Mouse (Mus musculus): ENCODE data around the gene Mrgprb8. TPM values are rescaled to one million over a fixed set of nuclear protein-coding genes. Genes with fewer than 3 reads are reported as not detected.
"Not testable (repeated sequence)": the region's sequence is repeated elsewhere in the genome, so short reads cannot be mapped to it uniquely, and the experiment has no call there.

Gene Mrgprb8
- polyA plus RNA-seq (2015; fragmentation: Nextera tagmentation; extraction: Ambion mirVana): not detected in 2 replicates

DNA sequence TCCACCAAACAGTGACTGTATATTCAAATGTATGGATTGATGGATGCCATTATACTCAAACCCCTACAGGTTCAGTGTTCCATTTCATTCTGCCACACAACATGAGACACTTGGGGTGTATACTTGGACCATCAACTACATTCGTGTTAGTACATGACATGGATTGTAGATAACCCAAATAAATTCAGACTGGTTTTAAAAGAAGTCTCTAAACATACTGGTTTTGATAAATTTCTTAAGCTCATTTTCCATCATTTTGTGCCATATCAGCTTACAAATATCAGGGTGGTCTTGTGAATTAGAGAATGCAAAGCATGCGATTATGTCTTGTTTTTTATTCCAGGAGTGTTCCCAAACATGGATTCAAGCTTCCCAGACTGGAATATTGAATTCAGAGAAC lies at the start of gene Mrgprb8:
TSS of gene Mrgprb8 (plus strand) at position 301 of the 400 bp plus-strand sequence.
- Histone ChIP-seq H3K4me2 (replicated peaks; ENCODE audit: low read depth, low read length) (no peak within 1 kb of the TSS), H3K4me3 (ENCODE audit: low read depth, low read length) (no peak within 1 kb of the TSS), H3K9ac (replicated peaks; ENCODE audit: low read depth) (no peak within 1 kb of the TSS), H3K36me3 (ENCODE audit: insufficient read depth, low read length) (no peaks in the 10 kb centered on the region), H3K4me1 (ENCODE audit: insufficient read depth, low read depth, low read length) (no peaks in the 10 kb centered on the region), H3K9me3 (ENCODE audit: low read length) (no peaks in the 10 kb centered on the region), H3K27ac (ENCODE audit: low read length) (no peak within 1 kb of the TSS), H3K27me3 (replicated peaks; ENCODE audit: insufficient read depth, low read length) (no peaks in the 10 kb centered on the region)
- DNase-seq (ENCODE audit: low spot score) (no peak), ATAC-seq (no peak)
- WGBS: 62% methylated on average over 2 of the region's 2 CpGs
- TF ChIP-seq EP300 (IDR thresholded peaks at IDR 0.05) (no peak), CTCF (IDR thresholded peaks at IDR 0.05) (no peak)

DNA sequence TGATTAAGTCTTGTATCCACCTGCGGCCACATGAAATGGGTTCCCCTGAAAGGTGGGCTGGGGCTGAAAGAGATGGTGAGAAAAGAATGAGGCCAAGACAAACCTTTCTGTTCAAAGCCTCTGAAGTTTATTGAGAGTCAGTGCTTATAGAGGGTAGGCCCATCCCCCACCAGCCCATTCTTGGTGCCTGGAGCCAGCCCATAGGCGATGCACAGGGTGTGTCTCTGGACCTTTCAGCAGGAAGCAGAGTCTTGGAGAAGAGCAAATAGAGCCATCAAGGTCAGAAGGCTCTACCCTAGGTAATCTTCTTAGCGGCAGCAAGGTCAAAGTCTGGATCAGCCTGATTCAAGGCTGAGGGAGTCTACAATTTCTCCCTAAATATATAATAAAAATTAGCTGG lies 47.6 kb downstream of the Mrgprb8 start:
- ATAC-seq; H3K9ac ChIP-seq (replicated peaks; ENCODE audit: low read depth); H3K9me3 ChIP-seq (ENCODE audit: low read length); H3K4me3 ChIP-seq (ENCODE audit: low read depth, low read length); H3K27me3 ChIP-seq (replicated peaks; ENCODE audit: insufficient read depth, low read length); H3K4me2 ChIP-seq (replicated peaks; ENCODE audit: low read depth, low read length); H3K27ac ChIP-seq (ENCODE audit: low read length); H3K36me3 ChIP-seq (ENCODE audit: insufficient read depth, low read length); DNase-seq (ENCODE audit: low spot score); H3K4me1 ChIP-seq (ENCODE audit: insufficient read depth, low read depth, low read length): not testable (repeated sequence)
- 71% methylated on average over 3 of the region's 3 CpGs for WGBS

DNA sequence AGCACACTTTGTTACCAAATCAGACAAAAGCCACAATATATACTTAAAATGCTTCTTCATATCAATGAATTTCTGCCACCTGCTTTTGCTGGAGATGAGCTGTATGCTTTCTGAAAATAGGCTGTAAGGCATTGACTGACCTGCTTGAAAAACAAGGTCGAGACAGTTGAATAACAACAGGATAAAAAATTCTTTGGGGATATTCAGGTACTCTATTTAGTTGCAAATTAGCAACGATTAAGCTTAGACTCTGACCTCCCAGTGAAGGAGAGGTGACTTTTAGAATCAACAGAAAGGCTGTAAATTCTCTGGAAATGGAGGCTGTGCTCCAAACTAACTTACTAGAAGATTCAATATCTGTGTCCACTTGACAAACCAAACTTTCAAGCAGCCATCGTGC lies 48.3 kb downstream of the Mrgprb8 start:
- Histone ChIP-seq H3K36me3 (ENCODE audit: insufficient read depth, low read length) (no peaks in the 10 kb centered on the region), H3K4me1 (ENCODE audit: insufficient read depth, low read depth, low read length) (no peaks in the 10 kb centered on the region), H3K4me2 (replicated peaks; ENCODE audit: low read depth, low read length) (no peak overlapping the region), H3K27ac (ENCODE audit: low read length) (no peak overlapping the region), H3K9ac (replicated peaks; ENCODE audit: low read depth) (no peak overlapping the region), H3K27me3 (replicated peaks; ENCODE audit: insufficient read depth, low read length) (no peaks in the 10 kb centered on the region), H3K4me3 (ENCODE audit: low read depth, low read length) (no peak overlapping the region), H3K9me3 (ENCODE audit: low read length) (no peaks in the 10 kb centered on the region)
- ATAC-seq (no peak), DNase-seq (ENCODE audit: low spot score) (no peak)
- 35% methylated on average over 3 of the region's 3 CpGs for WGBS
- TF ChIP-seq CTCF (IDR thresholded peaks at IDR 0.05): no peak
- TF ChIP-seq EP300 (IDR thresholded peaks at IDR 0.05): no peak

Other genes starting within 250 kb of the Mrgprb8 start
- not detected in 2 replicates for gene Mrgprb5, start 219.5 kb upstream of the Mrgprb8 start, polyA plus RNA-seq (2015; fragmentation: Nextera tagmentation; extraction: Ambion mirVana)
- gene Mrgprb4, start 189.2 kb upstream of the Mrgprb8 start, polyA plus RNA-seq (2015; fragmentation: Nextera tagmentation; extraction: Ambion mirVana): not detected in 2 replicates
- gene Mrgprb1, start 67.8 kb downstream of the Mrgprb8 start, polyA plus RNA-seq (2015; fragmentation: Nextera tagmentation; extraction: Ambion mirVana): 0.12 TPM in 1 of 2 replicates, not detected in the other
- gene Mrgprx2, start 110.8 kb downstream of the Mrgprb8 start, polyA plus RNA-seq (2015; fragmentation: Nextera tagmentation; extraction: Ambion mirVana): 0.07 TPM in 1 of 2 replicates, not detected in the other
- gene Mrgprb2, start 169.6 kb downstream of the Mrgprb8 start, polyA plus RNA-seq (2015; fragmentation: Nextera tagmentation; extraction: Ambion mirVana): 0.11 and 0.17 TPM in 2 replicates

Measured in lung, postnatal 0 days (tissue).